Mouse (Mus musculus) heart, embryonic 13.5 days (tissue): ENCODE data around the gene Rfx2. TPM values are rescaled to one million over a fixed set of nuclear protein-coding genes. Genes with fewer than 3 reads are reported as not detected.

Experiments used
- ATAC-seq: fragments of 200-750 bp; cut with Nextera tagmentation; 2 replicates; pipeline ENCODE4 v1.8.0; 2017; ENCODE audit warnings: moderate TSS enrichment; ENCODE audit not compliant: insufficient number of reproducible peaks, low FRiP score, low TSS enrichment; ENCODE audit errors: extremely low read depth
- H3K27ac ChIP-seq: fragments of 300-500 bp; sonication (generic); replicated peaks from 2 replicates; pipeline ENCODE4 v1.5.1; 2015; ENCODE audit warnings: moderate library complexity, mild to moderate bottlenecking, inconsistent platforms
- H3K27me3 ChIP-seq: fragments of 300-500 bp; sonication (generic); replicated peaks from 2 replicates; pipeline ENCODE4 v1.6.1; 2015; ENCODE audit warnings: mild to moderate bottlenecking, inconsistent platforms
- H3K36me3 ChIP-seq: fragments of 300-500 bp; sonication (generic); 2 replicates; pipeline ENCODE4 v1.6.1; 2015; ENCODE audit warnings: mild to moderate bottlenecking, inconsistent platforms
- H3K4me1 ChIP-seq: fragments of 300-500 bp; sonication (generic); 2 replicates; pipeline ENCODE4 v1.6.1; 2015; ENCODE audit warnings: inconsistent platforms
- H3K4me2 ChIP-seq: fragments of 300-500 bp; sonication (generic); 2 replicates; pipeline ENCODE4 v1.6.1; 2015; ENCODE audit warnings: inconsistent platforms, mild to moderate bottlenecking, moderate library complexity
- H3K4me3 ChIP-seq: fragments of 300-500 bp; sonication (generic); 2 replicates; pipeline ENCODE4 v1.5.1; 2015; ENCODE audit warnings: moderate library complexity, mild to moderate bottlenecking, inconsistent platforms
- H3K9ac ChIP-seq: fragments of 300-500 bp; sonication (generic); 2 replicates; pipeline ENCODE4 v1.6.1; 2015; ENCODE audit warnings: inconsistent platforms, mild to moderate bottlenecking, moderate library complexity
- H3K9me3 ChIP-seq: fragments of 300-500 bp; sonication (generic); 2 replicates; pipeline ENCODE4 v1.6.1; 2016; ENCODE audit warnings: inconsistent platforms
- WGBS: fragments of 180-500 bp; shearing (Covaris S2); methylation state at CpG from one replicate; pipeline ENCODE4 v1.1.7; 2015; ENCODE audit warnings: mixed read lengths; 5-methylcytosine and 5-hydroxymethylcytosine counted together
- polyA plus RNA-seq: library from polyadenylated mRNA; unstranded; fragments of >200 nt; fragmentation: Nextera tagmentation; extraction: Ambion mirVana; gene quantifications from 2 replicates; pipeline ENCODE4 v1.2.1, GENCODE M21; 2015

Rfx2 gene
- 4.7 and 4.9 TPM in 2 replicates for polyA plus RNA-seq

GRCm38 (mm10) chr17:56830411-56831110, at the start of gene Rfx2:
TSS of gene Rfx2 (minus strand) at chr17:56831013.
- peak within 1 kb of the TSS; percentile 75 for H3K4me3 ChIP-seq
- H3K9me3 ChIP-seq: no peaks in the 10 kb centered on the region
- no peak; the same call in 1 of the 2 replicates for ATAC-seq
- peak within 1 kb of the TSS; percentile 84 for H3K9ac ChIP-seq
- H3K27me3 ChIP-seq: peaks cover 30% of the 10 kb centered on the region; the same call in 1 of the 2 replicates
- peaks cover 21% of the 10 kb centered on the region for H3K4me1 ChIP-seq
- peak within 1 kb of the TSS; percentile 97 for H3K4me2 ChIP-seq
- under 1% methylated on average over 48 of the region's 62 CpGs for WGBS
- no peak within 1 kb of the TSS; the same call in 1 of the 2 replicates for H3K27ac ChIP-seq
- no peaks in the 10 kb centered on the region for H3K36me3 ChIP-seq

- no peaks in the 10 kb centered on the region for H3K27me3 ChIP-seq
- no peak overlapping the region for H3K9ac ChIP-seq
- no peak overlapping the region for H3K4me2 ChIP-seq
- H3K4me1 ChIP-seq: no peaks in the 10 kb centered on the region
- ATAC-seq: no peak
- no peak overlapping the region for H3K4me3 ChIP-seq
- WGBS: 88% methylated on average over 19 of the region's 19 CpGs
- no peak overlapping the region for H3K27ac ChIP-seq
- no peaks in the 10 kb centered on the region for H3K36me3 ChIP-seq
- no peaks in the 10 kb centered on the region for H3K9me3 ChIP-seq
Observed at GRCm38 (mm10) chr17:56877426-56877825, 46.6 kb upstream of the Rfx2 start.

- no peak overlapping the region for H3K4me3 ChIP-seq
- no peak overlapping the region for H3K4me2 ChIP-seq
- H3K9me3 ChIP-seq: no peaks in the 10 kb centered on the region
- no peaks in the 10 kb centered on the region for H3K27me3 ChIP-seq
- WGBS: 60% methylated on average over 8 of the region's 8 CpGs
- H3K9ac ChIP-seq: no peak overlapping the region
- H3K36me3 ChIP-seq: no peaks in the 10 kb centered on the region
- no peaks in the 10 kb centered on the region for H3K4me1 ChIP-seq
- no peak overlapping the region for H3K27ac ChIP-seq
- no peak for ATAC-seq
Observed at GRCm38 (mm10) chr17:56876981-56877380, 46.2 kb upstream of the Rfx2 start.

- WGBS: 81% methylated on average over 3 of the region's 3 CpGs
Observed at GRCm38 (mm10) chr17:56876465-56876864, 45.7 kb upstream of the Rfx2 start.

GRCm38 (mm10) chr17:56874936-56875651, 44.3 kb upstream of the Rfx2 start, which contains the start of gene 1700061G19Rik:
TSS of gene 1700061G19Rik (plus strand) at chr17:56875477.
- H3K4me3 ChIP-seq: no peak within 1 kb of the TSS

More at GRCm38 (mm10) chr17:56876465-56876864, 45.7 kb upstream of the Rfx2 start:
- no peak overlapping the region for H3K4me2 ChIP-seq
- ATAC-seq: no peak
- no peaks in the 10 kb centered on the region for H3K4me1 ChIP-seq
- no peak overlapping the region for H3K9ac ChIP-seq
- no peaks in the 10 kb centered on the region for H3K27me3 ChIP-seq
- no peak overlapping the region for H3K4me3 ChIP-seq
- no peaks in the 10 kb centered on the region for H3K9me3 ChIP-seq
- H3K27ac ChIP-seq: no peak overlapping the region
- H3K36me3 ChIP-seq: no peaks in the 10 kb centered on the region

GRCm38 (mm10) chr17:56874237-56874636, 43.4 kb upstream of the Rfx2 start, which contains the start of gene Acsbg2:
TSS of gene Acsbg2 (minus strand) at chr17:56874447.
- no peak within 1 kb of the TSS for H3K4me2 ChIP-seq
- H3K27ac ChIP-seq: no peak within 1 kb of the TSS
- no peaks in the 10 kb centered on the region for H3K4me1 ChIP-seq
- 88% methylated on average over 2 of the region's 2 CpGs for WGBS
- no peaks in the 10 kb centered on the region for H3K27me3 ChIP-seq
- H3K9ac ChIP-seq: no peak within 1 kb of the TSS
- no peaks in the 10 kb centered on the region for H3K9me3 ChIP-seq
- H3K36me3 ChIP-seq: no peaks in the 10 kb centered on the region
- no peak within 1 kb of the TSS for H3K4me3 ChIP-seq
- no peak for ATAC-seq

More at GRCm38 (mm10) chr17:56874936-56875651, 44.3 kb upstream of the Rfx2 start, which contains the start of gene 1700061G19Rik:
- 63% methylated on average over 12 of the region's 12 CpGs for WGBS
- no peak within 1 kb of the TSS for H3K9ac ChIP-seq
- no peaks in the 10 kb centered on the region for H3K36me3 ChIP-seq
- H3K4me1 ChIP-seq: no peaks in the 10 kb centered on the region
- ATAC-seq: no peak
- H3K27ac ChIP-seq: no peak within 1 kb of the TSS
- H3K9me3 ChIP-seq: no peaks in the 10 kb centered on the region
- H3K4me2 ChIP-seq: no peak within 1 kb of the TSS
- no peaks in the 10 kb centered on the region for H3K27me3 ChIP-seq

- ATAC-seq: no peak
- Histone ChIP-seq H3K27ac (no peak overlapping the region), H3K9me3 (peaks cover under 1% of the 10 kb centered on the region; the same call in 1 of the 2 replicates), H3K4me2 (no peak overlapping the region), H3K4me3 (no peak overlapping the region), H3K9ac (no peak overlapping the region), H3K27me3 (no peaks in the 10 kb centered on the region), H3K4me1 (no peaks in the 10 kb centered on the region), H3K36me3 (no peaks in the 10 kb centered on the region)
- WGBS: 69% methylated on average over 7 of the region's 7 CpGs
Observed at GRCm38 (mm10) chr17:56872512-56872911, 41.7 kb upstream of the Rfx2 start.

GRCm38 (mm10) chr17:56871767-56872166, 41.0 kb upstream of the Rfx2 start:
- Histone ChIP-seq H3K27me3 (no peaks in the 10 kb centered on the region), H3K4me2 (no peak overlapping the region), H3K4me1 (no peaks in the 10 kb centered on the region), H3K9me3 (peaks cover 8% of the 10 kb centered on the region), H3K4me3 (no peak overlapping the region), H3K9ac (no peak overlapping the region), H3K36me3 (no peaks in the 10 kb centered on the region), H3K27ac (no peak overlapping the region)
- 65% methylated on average over 8 of the region's 8 CpGs for WGBS
- no peak for ATAC-seq

GRCm38 (mm10) chr17:56870287-56870953, 39.6 kb upstream of the Rfx2 start:
- no peaks in the 10 kb centered on the region for H3K36me3 ChIP-seq
- H3K27ac ChIP-seq: no peak overlapping the region
- H3K4me1 ChIP-seq: no peaks in the 10 kb centered on the region
- no peak overlapping the region for H3K9ac ChIP-seq
- no peaks in the 10 kb centered on the region for H3K27me3 ChIP-seq
- ATAC-seq: no peak
- 47% methylated on average over 15 of the region's 15 CpGs for WGBS
- H3K9me3 ChIP-seq: peaks cover 11% of the 10 kb centered on the region
- no peak overlapping the region for H3K4me3 ChIP-seq
- H3K4me2 ChIP-seq: no peak overlapping the region

GRCm38 (mm10) chr17:56869481-56869977, 38.7 kb upstream of the Rfx2 start:
- no peak for ATAC-seq
- H3K27me3 ChIP-seq: no peaks in the 10 kb centered on the region
- H3K4me1 ChIP-seq: no peaks in the 10 kb centered on the region
- H3K9me3 ChIP-seq: peaks cover 11% of the 10 kb centered on the region
- no peak overlapping the region for H3K4me3 ChIP-seq
- no peaks in the 10 kb centered on the region for H3K36me3 ChIP-seq
- no peak overlapping the region for H3K9ac ChIP-seq
- no peak overlapping the region for H3K27ac ChIP-seq
- 79% methylated on average over 9 of the region's 9 CpGs for WGBS
- no peak overlapping the region for H3K4me2 ChIP-seq

GRCm38 (mm10) chr17:56866071-56866470, 35.3 kb upstream of the Rfx2 start:
- Histone ChIP-seq H3K4me3 (no peak overlapping the region), H3K4me1 (peaks cover 4% of the 10 kb centered on the region; the same call in 1 of the 2 replicates), H3K36me3 (no peaks in the 10 kb centered on the region), H3K9ac (no peak overlapping the region), H3K9me3 (peaks cover 11% of the 10 kb centered on the region), H3K27me3 (no peaks in the 10 kb centered on the region), H3K27ac (no peak overlapping the region), H3K4me2 (no peak overlapping the region)
- ATAC-seq: no peak
- 72% methylated on average over 7 of the region's 7 CpGs for WGBS
